Mouse (Mus musculus): ENCODE data around the gene Samd11. TPM values are rescaled to one million over a fixed set of nuclear protein-coding genes. Genes with fewer than 3 reads are reported as not detected.
A peak's percentile ranks its signal among the peaks of the same experiment; 100 is the strongest.

Gene Samd11
- 1 to 10 TPM; 3.9 to 4.7 TPM for total RNA-seq (2021)

- intact Hi-C loops (cut with DNase I), result no loop called here
- no peak for DNase-seq (ENCODE audit: low spot score in 2 of 2)
Measured at GRCm38 (mm10) chr4:156255078-156255839, at the start of gene Samd11. TSS of gene Samd11 (minus strand) at chr4:156255657.

- intact Hi-C loops (cut with DNase I), result no loop called here
Measured at GRCm38 (mm10) chr4:156254361-156255077, 938 bp downstream of the Samd11 start.

GRCm38 (mm10) chr4:156253043-156253442 is 2.4 kb downstream of the Samd11 start:
- intact Hi-C loops (cut with DNase I), result no loop called here
- no peak for DNase-seq (ENCODE audit: low spot score in 2 of 2)

More at GRCm38 (mm10) chr4:156254361-156255077, 938 bp downstream of the Samd11 start:
- no peak for DNase-seq (ENCODE audit: low spot score in 2 of 2)

GRCm38 (mm10) chr4:156252619-156253018 is 2.8 kb downstream of the Samd11 start:
- no peak for DNase-seq (ENCODE audit: low spot score in 2 of 2)
- intact Hi-C loops (cut with DNase I), result no loop called here

GRCm38 (mm10) chr4:156252140-156252539 is 3.3 kb downstream of the Samd11 start:
- intact Hi-C loops (cut with DNase I), result no loop called here
- no peak for DNase-seq (ENCODE audit: low spot score in 2 of 2)

GRCm38 (mm10) chr4:156251081-156251480 is 4.4 kb downstream of the Samd11 start:
- DNase-seq (ENCODE audit: low spot score in 2 of 2), result no peak
- intact Hi-C loops (cut with DNase I), result no loop called here

GRCm38 (mm10) chr4:156249567-156249966 is 5.9 kb downstream of the Samd11 start:
- intact Hi-C loops (cut with DNase I), result no loop called here
- no peak for DNase-seq (ENCODE audit: low spot score in 2 of 2)

- intact Hi-C loops (cut with DNase I), result no loop called here
- no peak for DNase-seq (ENCODE audit: low spot score in 2 of 2)
Measured at GRCm38 (mm10) chr4:156236651-156237447, 18.6 kb downstream of the Samd11 start.

- peak; percentile 92 to 93 for DNase-seq (ENCODE audit: low spot score in 2 of 2)
- intact Hi-C loops (cut with DNase I), result loop anchor here (2.0 kb wide), 1 partner anchor 33 kb away; the partner anchor contains the start of gene AW011738
Measured at GRCm38 (mm10) chr4:156235808-156236533, 19.5 kb downstream of the Samd11 start, which contains the start of gene Noc2l. TSS of gene Noc2l (plus strand) at chr4:156236010.

GRCm38 (mm10) chr4:156235360-156235770 is 20.1 kb downstream of the Samd11 start:
- intact Hi-C loops (cut with DNase I), result loop anchor here (2.0 kb wide), 1 partner anchor 33 kb away; the partner anchor contains the start of gene AW011738
- DNase-seq (ENCODE audit: low spot score in 2 of 2), result no peak

- peak; percentile 81 to 84 for DNase-seq (ENCODE audit: low spot score in 2 of 2)
- intact Hi-C loops (cut with DNase I), result loop anchor here (2.0 kb wide), 1 partner anchor 32 kb away; the partner anchor contains the start of gene AW011738
Measured at GRCm38 (mm10) chr4:156234701-156235213, 20.7 kb downstream of the Samd11 start, which contains the start of gene Plekhn1. TSS of gene Plekhn1 (minus strand) at chr4:156234857.

- intact Hi-C loops (cut with DNase I), result loop anchor here (2.0 kb wide), 1 partner anchor 31 kb away; the partner anchor contains the start of gene AW011738
- DNase-seq (ENCODE audit: low spot score in 2 of 2), result no peak
Measured at GRCm38 (mm10) chr4:156234021-156234501, 21.4 kb downstream of the Samd11 start.

- DNase-seq (ENCODE audit: low spot score in 2 of 2), result no peak
- intact Hi-C loops (cut with DNase I), result no loop called here
Measured at GRCm38 (mm10) chr4:156228393-156229024, 26.9 kb downstream of the Samd11 start.

GRCm38 (mm10) chr4:156227752-156228392 is 27.6 kb downstream of the Samd11 start:
- intact Hi-C loops (cut with DNase I), result loop anchor here (2.0 kb wide), 1 partner anchor 15 kb away; no protein-coding TSS in a partner anchor
- DNase-seq (ENCODE audit: low spot score in 2 of 2), result no peak

GRCm38 (mm10) chr4:156224276-156224675 is 31.2 kb downstream of the Samd11 start:
- no peak for DNase-seq (ENCODE audit: low spot score in 2 of 2)
- intact Hi-C loops (cut with DNase I), result no loop called here

- DNase-seq (ENCODE audit: low spot score in 2 of 2), result no peak
- intact Hi-C loops (cut with DNase I), result no loop called here
Measured at GRCm38 (mm10) chr4:156219936-156220335, 35.5 kb downstream of the Samd11 start.

GRCm38 (mm10) chr4:156217838-156218237 is 37.6 kb downstream of the Samd11 start:
- intact Hi-C loops (cut with DNase I), result no loop called here
- no peak for DNase-seq (ENCODE audit: low spot score in 2 of 2)
